ENCODE assay signal across 8 mouse cellular contexts in genomic region chr10:7662471-7663141, GRCm38 (mm10). TPM values are rescaled to one million over a fixed set of nuclear protein-coding genes. Genes with fewer than 3 reads are reported as not detected.
DNase-seq lines count a peak whose midpoint lies in the region; ATAC-seq and TF ChIP-seq lines count a peak whose summit lies in the region.

No protein-coding gene starts in this region.

- no peak for DNase-seq in kidney, adult 18-20 months
- DNase-seq in MEL (ENCODE audit: low read depth, low spot score): peak; percentile 90
- DNase-seq in embryo, embryonic 9.5 days (ENCODE audit: extremely low spot score): peak; percentile 85
- no peak for DNase-seq in left cerebral cortex, postnatal 14 days (ENCODE audit: low spot score in 2 of 2)

- H3K4me3 ChIP-seq in kidney, embryonic 16.5 days (ENCODE audit: low read length): peak overlapping the region; percentile 98
- H3K4me3 ChIP-seq in MEL (ENCODE audit: control insufficient read depth in 1 of 2, insufficient read depth in 1 of 2, low read depth in 2 of 2, low read length in 2 of 2): peak overlapping the region; percentile 76 to 87
- peak overlapping the region; percentile 98 for H3K4me3 ChIP-seq in hindbrain, embryonic 16.5 days (ENCODE audit: low read length)
- H3K4me3 ChIP-seq in stomach, embryonic 15.5 days (replicated peaks): peak overlapping the region; percentile 83

- H3K36me3 ChIP-seq in kidney, embryonic 16.5 days (ENCODE audit: insufficient read depth, low read length): no peaks in the 10 kb centered on the region
- H3K36me3 ChIP-seq in MEL (ENCODE audit: control insufficient read depth in 1 of 2, insufficient read depth in 2 of 2, low read length in 2 of 2): peaks cover 1 to 29% of the 10 kb centered on the region in 2 experiments; a peak in 3 of 4 replicates
- no peaks in the 10 kb centered on the region for H3K36me3 ChIP-seq in hindbrain, embryonic 16.5 days (ENCODE audit: control insufficient read depth, insufficient read depth, low read length)
- no peaks in the 10 kb centered on the region for H3K36me3 ChIP-seq in stomach, embryonic 15.5 days

- no peak for TF ChIP-seq RAD21 in MEL (IDR thresholded peaks at IDR 0.05; ENCODE audit: low read depth, low read length)

- no peaks in the 10 kb centered on the region for H3K9me3 ChIP-seq in kidney, embryonic 16.5 days (ENCODE audit: low read length)
- H3K9me3 ChIP-seq in MEL (replicated peaks; ENCODE audit: insufficient read depth, low read length): no peaks in the 10 kb centered on the region
- no peaks in the 10 kb centered on the region for H3K9me3 ChIP-seq in hindbrain, embryonic 16.5 days (ENCODE audit: control insufficient read depth, low read length)
- no peaks in the 10 kb centered on the region for H3K9me3 ChIP-seq in stomach, embryonic 15.5 days

- ATAC-seq in kidney, embryonic 16.5 days (ENCODE audit: low FRiP score, low TSS enrichment): peak; percentile 89
- peak; percentile 82 for ATAC-seq in hindbrain, embryonic 16.5 days
- peak; percentile 56 for ATAC-seq in megakaryocyte, adult 5-6 weeks (ENCODE audit: poor library complexity, severe bottlenecking)
- peak; percentile 76 for ATAC-seq in stomach, embryonic 15.5 days (ENCODE audit: insufficient read depth, low FRiP score, low read depth)

- H3K27me3 ChIP-seq in kidney, embryonic 16.5 days (ENCODE audit: insufficient read depth, low read length): no peaks in the 10 kb centered on the region
- H3K27me3 ChIP-seq in MEL (ENCODE audit: control insufficient read depth in 1 of 2, insufficient read depth in 2 of 2, low read length in 2 of 2): no peaks in the 10 kb centered on the region
- no peaks in the 10 kb centered on the region for H3K27me3 ChIP-seq in hindbrain, embryonic 16.5 days (replicated peaks; ENCODE audit: control insufficient read depth, insufficient read depth, low read length)
- H3K27me3 ChIP-seq in stomach, embryonic 15.5 days (replicated peaks): no peaks in the 10 kb centered on the region

- H3K4me2 ChIP-seq in kidney, embryonic 16.5 days (replicated peaks; ENCODE audit: low read depth, low read length): peak overlapping the region; percentile 90
- peak overlapping the region; percentile 94 for H3K4me2 ChIP-seq in hindbrain, embryonic 16.5 days (ENCODE audit: low read length)
- peak overlapping the region; percentile 83 for H3K4me2 ChIP-seq in stomach, embryonic 15.5 days

- peaks cover 14% of the 10 kb centered on the region for H3K4me1 ChIP-seq in kidney, embryonic 16.5 days (ENCODE audit: insufficient read depth, low read length)
- peaks cover 5 to 8% of the 10 kb centered on the region in 2 experiments for H3K4me1 ChIP-seq in MEL (ENCODE audit: control insufficient read depth in 1 of 2, insufficient read depth in 2 of 2, low read length in 2 of 2)
- peaks cover 10% of the 10 kb centered on the region for H3K4me1 ChIP-seq in hindbrain, embryonic 16.5 days (ENCODE audit: control insufficient read depth, insufficient read depth, low read depth, low read length)
- H3K4me1 ChIP-seq in stomach, embryonic 15.5 days: no peaks in the 10 kb centered on the region; the same call in 1 of the 2 replicates

- WGBS in kidney, embryonic 16.5 days: under 1% methylated on average over 44 of the region's 44 CpGs
- under 1% methylated on average over 44 of the region's 44 CpGs for whole genome bisulfite sequencing in hindbrain, embryonic 16.5 days
- under 1% methylated on average over 43 of the region's 44 CpGs for WGBS in stomach, embryonic 15.5 days

- H3K79me2 ChIP-seq in MEL (ENCODE audit: control insufficient read depth, insufficient read depth, low read length, poor library complexity): peaks cover 49% of the 10 kb centered on the region

- intact Hi-C loops in left cerebral cortex, postnatal 14 days (cut with DNase I): no loop called here

- peak overlapping the region; percentile 94 for H3K27ac ChIP-seq in kidney, embryonic 16.5 days (ENCODE audit: low read length)
- peak overlapping the region; percentile 93 for H3K27ac ChIP-seq in MEL (ENCODE audit: control insufficient read depth, low read depth, low read length)
- H3K27ac ChIP-seq in hindbrain, embryonic 16.5 days (ENCODE audit: low read depth, low read length): peak overlapping the region; percentile 98
- H3K27ac ChIP-seq in stomach, embryonic 15.5 days: peak overlapping the region; percentile 90

- H3K9ac ChIP-seq in kidney, embryonic 16.5 days (replicated peaks; ENCODE audit: low read length): peak overlapping the region; percentile 95
- peak overlapping the region; percentile 90 for H3K9ac ChIP-seq in MEL (ENCODE audit: control insufficient read depth, low read depth, low read length, poor library complexity, severe bottlenecking)
- peak overlapping the region; percentile 93 for H3K9ac ChIP-seq in hindbrain, embryonic 16.5 days (ENCODE audit: low read depth, low read length)
- H3K9ac ChIP-seq in stomach, embryonic 15.5 days: peak overlapping the region; percentile 93

- peak in 1 of 2 experiments; percentile 59; a peak in 1 of 4 replicates for TF ChIP-seq EP300 in MEL (IDR thresholded peaks at IDR 0.05; ENCODE audit: low read depth in 1 of 2, low read length in 2 of 2)

- TF ChIP-seq CTCF in MEL (IDR thresholded peaks at IDR 0.05 in 2 of 3, conservative IDR thresholded peaks at IDR 0.05 in 1 of 3; ENCODE audit: control insufficient read depth in 1 of 3, insufficient read depth in 1 of 3, low read depth in 2 of 3, low read length in 3 of 3, poor library complexity in 1 of 3, severe bottlenecking in 1 of 3): 0 out of 6 replicates have a peak, but pooled peaks of 1 of the 3 experiments have one; percentile 1

- no peak; a peak in 2 of 4 replicates for TF ChIP-seq POLR2A in MEL (IDR thresholded peaks at IDR 0.05; ENCODE audit: control insufficient read depth in 1 of 2, insufficient read depth in 1 of 2, low read depth in 1 of 2, low read length in 2 of 2, poor library complexity in 1 of 2)

TF ChIP-seq in MEL, 35 proteins besides CTCF, POLR2A, EP300 and RAD21 (continues in another document):
- peak; percentile 90 for TF ChIP-seq GATA1 (IDR thresholded peaks at IDR 0.05; ENCODE audit: low read depth, low read length)
- TF ChIP-seq ZMIZ1 (IDR thresholded peaks at IDR 0.05; ENCODE audit: low read depth, low read length): no peak; the same call in 1 of the 2 replicates
- 0 out of 2 replicates have a peak, but pooled peaks have one; percentile 75 for TF ChIP-seq UBTF (IDR thresholded peaks at IDR 0.05; ENCODE audit: borderline replicate concordance, insufficient read depth, low read depth, low read length)
- TF ChIP-seq SIN3A (IDR thresholded peaks at IDR 0.05; ENCODE audit: low read length): peak; percentile 81
- TF ChIP-seq MAX (IDR thresholded peaks at IDR 0.05; ENCODE audit: low read length): no peak
- TF ChIP-seq ETS1 (IDR thresholded peaks at IDR 0.05; ENCODE audit: low read depth, low read length): 0 out of 2 replicates have a peak, but pooled peaks have one; percentile 3
- peak; percentile 21; the same call in 1 of the 2 replicates for TF ChIP-seq TCF12 (IDR thresholded peaks at IDR 0.05; ENCODE audit: low read depth, low read length)
- TF ChIP-seq ZNF384 (IDR thresholded peaks at IDR 0.05; ENCODE audit: low read depth, low read length): peak; percentile 58; the same call in 1 of the 2 replicates
- TF ChIP-seq MXI1 (IDR thresholded peaks at IDR 0.05; ENCODE audit: low read depth, low read length): peak; percentile 59
- no peak; the same call in 1 of the 2 replicates for TF ChIP-seq RCOR1 (IDR thresholded peaks at IDR 0.05; ENCODE audit: low read depth, low read length)
- peak; percentile 71 for TF ChIP-seq TBP (IDR thresholded peaks at IDR 0.05; ENCODE audit: low read depth, low read length)
- no peak for TF ChIP-seq TAL1 (IDR thresholded peaks at IDR 0.05; ENCODE audit: low read length)
- TF ChIP-seq CHD2 (IDR thresholded peaks at IDR 0.05; ENCODE audit: low read length): no peak
- no peak; the same call in 1 of the 2 replicates for TF ChIP-seq MAFK (IDR thresholded peaks at IDR 0.05; ENCODE audit: borderline replicate concordance, low read depth, low read length)
- no peak for TF ChIP-seq MYB (IDR thresholded peaks at IDR 0.05; ENCODE audit: low read depth, low read length)
- TF ChIP-seq MAZ (IDR thresholded peaks at IDR 0.05; ENCODE audit: low read depth, low read length): peak; percentile 95

RNA-seq across cellular contexts. Expression of gene Nup43, which starts 4.7 kb away (rescaled TPM):
- polyA plus RNA-seq in kidney, embryonic 16.5 days (2015; fragmentation: Nextera tagmentation; extraction: Ambion mirVana): 52.2 and 56.8 TPM in 2 replicates
- 64.7 and 70.5 TPM in 2 replicates for total RNA-seq in MEL (2012; rRNA removed)
- polyA plus RNA-seq in MEL (2012; ENCODE audit: insufficient read depth in 1 of 2, insufficient read length in 2 of 2, low read depth in 1 of 2, low replicate concordance in 2 of 2, missing spikeins in 1 of 2): 10 to 100 TPM in 1 of 2 experiments, not detected in 1; 52.9 TPM
- polyA plus RNA-seq in hindbrain, embryonic 16.5 days (2015; fragmentation: Nextera tagmentation; extraction: Ambion mirVana): 30.3 and 30.5 TPM in 2 replicates
- 12.3 and 20.3 TPM in 2 replicates for total RNA-seq in megakaryocyte, adult 5-6 weeks (2015)
- 9.9 and 10.1 TPM in 2 replicates for total RNA-seq in megakaryocyte, adult 5-6 weeks (2017)
- polyA plus RNA-seq in stomach, embryonic 15.5 days (2015; fragmentation: Nextera tagmentation; extraction: Ambion mirVana): 44.9 and 48.7 TPM in 2 replicates
- total RNA-seq in left cerebral cortex, postnatal 14 days (2021): 1 to 10 TPM; 5.1 to 5.8 TPM

RNA-seq across cellular contexts. Expression of gene Pcmt1, which starts 18.3 kb away (rescaled TPM):
- polyA plus RNA-seq in kidney, embryonic 16.5 days (2015; fragmentation: Nextera tagmentation; extraction: Ambion mirVana): 120 and 124 TPM in 2 replicates
- 121 and 123 TPM in 2 replicates for total RNA-seq in MEL (2012; rRNA removed)
- 10 to 100 TPM in 1 of 2 experiments, not detected in 1; 90.7 TPM for polyA plus RNA-seq in MEL (2012; ENCODE audit: insufficient read depth in 1 of 2, insufficient read length in 2 of 2, low read depth in 1 of 2, low replicate concordance in 2 of 2, missing spikeins in 1 of 2)
- 189 and 209 TPM in 2 replicates for polyA plus RNA-seq in hindbrain, embryonic 16.5 days (2015; fragmentation: Nextera tagmentation; extraction: Ambion mirVana)
- total RNA-seq in megakaryocyte, adult 5-6 weeks (2015): 73.3 and 73.6 TPM in 2 replicates
- 49.9 and 66.4 TPM in 2 replicates for total RNA-seq in megakaryocyte, adult 5-6 weeks (2017)
- 105 and 110 TPM in 2 replicates for polyA plus RNA-seq in stomach, embryonic 15.5 days (2015; fragmentation: Nextera tagmentation; extraction: Ambion mirVana)
- 100 to 1,000 TPM; 163 to 166 TPM for total RNA-seq in left cerebral cortex, postnatal 14 days (2021)

RNA-seq across cellular contexts. Expression of gene Lats1, which starts 18.4 kb away (rescaled TPM):
- polyA plus RNA-seq in kidney, embryonic 16.5 days (2015; fragmentation: Nextera tagmentation; extraction: Ambion mirVana): 7.4 and 9.4 TPM in 2 replicates
- 11.1 and 12.0 TPM in 2 replicates for total RNA-seq in MEL (2012; rRNA removed)
- polyA plus RNA-seq in MEL (2012; ENCODE audit: insufficient read depth in 1 of 2, insufficient read length in 2 of 2, low read depth in 1 of 2, low replicate concordance in 2 of 2, missing spikeins in 1 of 2): 10 to 100 TPM; 17.8 to 73.4 TPM
- 7.6 and 9.2 TPM in 2 replicates for polyA plus RNA-seq in hindbrain, embryonic 16.5 days (2015; fragmentation: Nextera tagmentation; extraction: Ambion mirVana)
- 20.1 and 20.2 TPM in 2 replicates for total RNA-seq in megakaryocyte, adult 5-6 weeks (2015)
- total RNA-seq in megakaryocyte, adult 5-6 weeks (2017): 12.6 and 16.4 TPM in 2 replicates
- 8.4 and 8.5 TPM in 2 replicates for polyA plus RNA-seq in stomach, embryonic 15.5 days (2015; fragmentation: Nextera tagmentation; extraction: Ambion mirVana)
- 10 to 100 TPM; 41.9 TPM for total RNA-seq in left cerebral cortex, postnatal 14 days (2021)

Comparison
In these comparisons a context has a peak if more than half of its experiments do, and no peak if none do; other contexts are left out.
1. DNase-seq: peak in MEL (single experiment) and embryo, embryonic 9.5 days (single experiment); none in kidney, adult 18-20 months (single experiment) and left cerebral cortex, postnatal 14 days (0 of 2).
2. Peak in every context shown above with its lines, with median percentiles within 50 percentile points of each other: ATAC-seq, H3K27ac ChIP-seq, H3K4me2 ChIP-seq, H3K4me3 ChIP-seq and H3K9ac ChIP-seq.